Mouse (Mus musculus) hindbrain, embryonic 16.5 days (tissue): ENCODE data around the gene Klf2. TPM values are rescaled to one million over a fixed set of nuclear protein-coding genes. Genes with fewer than 3 reads are reported as not detected.

ENCODE experiments used
- ATAC-seq: fragments of 200-750 bp; cut with Nextera tagmentation; 2 replicates; pipeline ENCODE4 v1.8.0; 2017; ENCODE audit warnings: moderate TSS enrichment, moderate library complexity
- H3K27ac ChIP-seq: fragments of 300-500 bp; sonication (generic); 2 replicates; pipeline ENCODE4 v1.5.1; 2014; ENCODE audit warnings: low read depth, mild to moderate bottlenecking, control low read depth, low read length, moderate library complexity
- H3K27me3 ChIP-seq: fragments of 300-500 bp; sonication (generic); replicated peaks from 2 replicates; pipeline ENCODE4 v1.6.1; 2014; ENCODE audit warnings: low read length; ENCODE audit not compliant: control insufficient read depth, insufficient read depth
- H3K36me3 ChIP-seq: fragments of 300-500 bp; sonication (generic); 2 replicates; pipeline ENCODE4 v1.6.1; 2014; ENCODE audit warnings: mild to moderate bottlenecking, low read length, moderate library complexity, mixed read lengths; ENCODE audit not compliant: control insufficient read depth, insufficient read depth
- H3K4me1 ChIP-seq: fragments of 300-500 bp; sonication (generic); 2 replicates; pipeline ENCODE4 v1.6.1; 2014; ENCODE audit warnings: low read depth, low read length; ENCODE audit not compliant: control insufficient read depth, insufficient read depth
- H3K4me2 ChIP-seq: fragments of 300-500 bp; sonication (generic); 2 replicates; pipeline ENCODE4 v1.6.1; 2014; ENCODE audit warnings: mild to moderate bottlenecking, low read length, control low read depth, moderate library complexity
- H3K4me3 ChIP-seq: fragments of 300-500 bp; sonication (generic); 2 replicates; pipeline ENCODE4 v1.5.1; 2014; ENCODE audit warnings: mild to moderate bottlenecking, low read length, control low read depth, moderate library complexity
- H3K9ac ChIP-seq: fragments of 300-500 bp; sonication (generic); 2 replicates; pipeline ENCODE4 v1.6.1; 2014; ENCODE audit warnings: low read depth, mild to moderate bottlenecking, control low read depth, low read length, moderate library complexity
- H3K9me3 ChIP-seq: fragments of 300-500 bp; sonication (generic); 2 replicates; pipeline ENCODE4 v1.6.1; 2014; ENCODE audit warnings: mild to moderate bottlenecking, low read length, moderate library complexity; ENCODE audit not compliant: control insufficient read depth
- WGBS: fragments of 180-500 bp; shearing (Covaris S2); extraction: QIAGEN DNeasy Blood & Tissue Kit; methylation state at CpG from one replicate; pipeline ENCODE4 v1.1.7; 2014; 5-methylcytosine and 5-hydroxymethylcytosine counted together
- polyA plus RNA-seq: library from polyadenylated mRNA; unstranded; fragments of >200 nt; fragmentation: Nextera tagmentation; extraction: Ambion mirVana; gene quantifications from 2 replicates; pipeline ENCODE4 v1.2.1, GENCODE M21; 2015

The Klf2 gene
- polyA plus RNA-seq, 1 experiment from 2014 or later, result 5.1 TPM

- ATAC-seq, result no peak
- Histone ChIP-seq H3K27me3 (no peaks in the 10 kb centered on the region), H3K4me2 (no peak overlapping the region), H3K27ac (no peak overlapping the region), H3K4me1 (no peaks in the 10 kb centered on the region), H3K36me3 (peaks cover 35% of the 10 kb centered on the region), H3K9ac (no peak overlapping the region), H3K9me3 (no peaks in the 10 kb centered on the region), H3K4me3 (no peak overlapping the region)
Measured at GRCm38 (mm10) chr8:72337034-72337433, 18.2 kb downstream of the Klf2 start.

- Histone ChIP-seq H3K9ac (no peak overlapping the region), H3K27ac (no peak overlapping the region), H3K4me3 (no peak overlapping the region), H3K4me2 (no peak overlapping the region), H3K36me3 (peaks cover 41% of the 10 kb centered on the region), H3K4me1 (no peaks in the 10 kb centered on the region), H3K27me3 (no peaks in the 10 kb centered on the region), H3K9me3 (no peaks in the 10 kb centered on the region)
- WGBS, result 99% methylated on average over 5 of the region's 5 CpGs
- ATAC-seq, result no peak
Measured at GRCm38 (mm10) chr8:72342556-72343300, 23.9 kb downstream of the Klf2 start.

GRCm38 (mm10) chr8:72343725-72344124 lies 24.9 kb downstream of the Klf2 start:
- Histone ChIP-seq H3K4me2 (no peak overlapping the region), H3K27ac (no peak overlapping the region), H3K9ac (no peak overlapping the region), H3K4me3 (no peak overlapping the region), H3K27me3 (no peaks in the 10 kb centered on the region), H3K9me3 (no peaks in the 10 kb centered on the region), H3K36me3 (peaks cover 36% of the 10 kb centered on the region), H3K4me1 (no peaks in the 10 kb centered on the region)
- 87% methylated on average over 4 of the region's 4 CpGs for WGBS
- ATAC-seq, result no peak

- H3K4me2 ChIP-seq, result no peak overlapping the region
- peaks cover 15% of the 10 kb centered on the region for H3K36me3 ChIP-seq
- no peaks in the 10 kb centered on the region for H3K9me3 ChIP-seq
- H3K27ac ChIP-seq, result no peak overlapping the region
- H3K4me1 ChIP-seq, result no peaks in the 10 kb centered on the region
- no peak overlapping the region for H3K4me3 ChIP-seq
- H3K9ac ChIP-seq, result no peak overlapping the region
- no peak for ATAC-seq
- H3K27me3 ChIP-seq, result no peaks in the 10 kb centered on the region
- WGBS, result 84% methylated on average over 1 of the region's 1 CpGs
Measured at GRCm38 (mm10) chr8:72347553-72347952, 28.7 kb downstream of the Klf2 start.

DNA sequence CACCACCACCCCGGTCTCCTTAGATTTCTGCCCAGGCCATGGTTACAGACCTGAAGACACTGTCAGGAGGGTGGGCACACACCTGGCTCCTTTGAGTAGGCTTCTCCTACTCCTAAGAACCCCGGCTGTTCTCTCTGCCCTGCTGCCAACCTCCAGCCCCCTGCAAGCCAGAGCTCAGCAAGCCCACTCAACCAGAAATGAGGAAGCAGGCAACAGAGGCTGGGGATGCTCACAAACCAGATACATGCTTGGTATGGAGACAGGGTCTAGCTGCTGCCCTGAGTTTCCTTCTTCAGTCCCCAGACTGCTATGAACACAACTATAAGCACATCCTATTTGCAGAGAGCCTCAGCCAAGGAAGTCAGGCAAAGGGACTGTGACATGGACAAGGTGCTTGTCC lies 29.3 kb downstream of the Klf2 start:
- Histone ChIP-seq H3K4me1 (no peaks in the 10 kb centered on the region), H3K9me3 (no peaks in the 10 kb centered on the region), H3K4me3 (no peak overlapping the region), H3K9ac (no peak overlapping the region), H3K27ac (no peak overlapping the region), H3K36me3 (peaks cover 14% of the 10 kb centered on the region; the same call in 1 of the 2 replicates), H3K4me2 (no peak overlapping the region), H3K27me3 (no peaks in the 10 kb centered on the region)
- no peak for ATAC-seq
- WGBS, result 88% methylated on average over 2 of the region's 2 CpGs

DNA sequence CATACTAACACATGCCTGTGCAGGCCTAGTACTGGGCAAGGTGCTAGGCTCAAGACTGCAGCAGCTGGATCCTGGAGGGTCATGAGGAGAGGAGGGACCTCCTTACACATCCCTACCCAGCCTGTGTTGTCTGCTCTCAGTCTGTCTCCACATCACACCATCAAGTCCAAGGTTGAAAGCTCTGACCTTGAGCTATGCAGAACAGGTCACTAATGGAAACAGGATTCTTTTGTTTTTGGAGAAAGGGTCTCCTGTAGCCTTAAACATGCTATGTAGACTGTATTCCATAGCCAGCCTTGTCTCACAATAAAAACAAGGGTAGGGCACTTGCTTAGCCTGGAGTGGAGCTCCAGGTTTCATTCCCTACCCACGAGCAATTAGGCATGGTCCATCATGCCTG lies 30.1 kb downstream of the Klf2 start:
- Histone ChIP-seq H3K27ac (no peak overlapping the region), H3K9ac (no peak overlapping the region), H3K9me3 (no peaks in the 10 kb centered on the region), H3K4me2 (no peak overlapping the region), H3K4me3 (no peak overlapping the region), H3K36me3 (peaks cover 11% of the 10 kb centered on the region; the same call in 1 of the 2 replicates), H3K4me1 (no peaks in the 10 kb centered on the region), H3K27me3 (no peaks in the 10 kb centered on the region)
- ATAC-seq, result no peak
- WGBS, result 85% methylated on average over 1 of the region's 1 CpGs

DNA sequence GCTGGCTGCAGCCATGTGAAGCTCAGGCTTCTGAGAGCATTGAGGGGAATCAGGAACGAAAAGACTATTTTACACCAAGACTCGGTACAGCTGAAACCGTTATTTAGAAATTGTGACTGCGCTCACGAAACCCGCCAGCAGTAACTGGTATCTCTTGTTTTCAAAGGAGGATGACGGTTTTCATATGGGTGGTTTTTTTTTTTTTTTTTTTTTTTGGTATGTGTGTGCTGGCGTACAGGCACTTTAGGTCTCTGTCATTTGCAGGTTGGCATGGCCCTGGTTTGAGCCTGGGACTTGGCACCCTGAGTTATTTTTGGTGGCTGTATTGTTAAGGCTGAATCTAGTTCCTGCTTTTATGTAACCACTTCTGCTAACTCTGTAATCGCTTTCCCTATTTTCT lies 31.0 kb downstream of the Klf2 start:
- no peak overlapping the region for H3K4me2 ChIP-seq
- H3K27me3 ChIP-seq, result no peaks in the 10 kb centered on the region
- H3K9me3 ChIP-seq, result no peaks in the 10 kb centered on the region
- no peaks in the 10 kb centered on the region for H3K4me1 ChIP-seq
- WGBS, result 95% methylated on average over 9 of the region's 9 CpGs
- no peak overlapping the region for H3K27ac ChIP-seq
- ATAC-seq, result no peak
- no peak overlapping the region for H3K4me3 ChIP-seq
- no peak overlapping the region for H3K9ac ChIP-seq
- peaks cover 13% of the 10 kb centered on the region; the same call in 1 of the 2 replicates for H3K36me3 ChIP-seq

GRCm38 (mm10) chr8:72350727-72351126 lies 31.9 kb downstream of the Klf2 start:
- ATAC-seq, result no peak
- WGBS, result 95% methylated on average over 8 of the region's 8 CpGs

DNA sequence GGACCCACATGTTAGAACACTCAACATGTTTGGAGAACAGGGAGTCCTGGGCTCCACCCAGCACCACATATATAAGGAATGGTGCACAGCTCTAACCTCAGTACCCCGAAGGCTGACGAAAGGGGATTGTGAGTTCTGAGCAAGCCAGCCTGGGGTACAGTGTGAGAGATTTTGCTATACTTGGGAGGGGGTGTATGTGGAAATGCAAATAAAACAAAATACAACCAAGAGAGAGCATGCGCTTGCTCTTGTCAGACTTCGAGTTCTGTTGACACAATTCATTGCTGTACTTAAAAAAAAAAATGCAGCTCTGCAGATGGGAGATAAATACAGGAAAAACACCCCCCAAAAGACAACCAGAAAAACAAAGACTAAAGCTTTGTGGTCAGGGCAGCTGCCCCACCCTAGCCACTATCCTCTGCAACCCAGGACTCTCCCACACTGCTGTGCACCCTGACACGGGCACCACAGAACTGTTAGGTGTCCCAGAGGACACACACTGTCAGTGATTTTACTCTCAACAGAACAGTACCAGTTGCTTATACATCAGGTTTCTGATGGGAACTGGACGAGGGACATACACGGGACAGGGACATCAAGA lies 32.7 kb downstream of the Klf2 start:
- H3K27me3 ChIP-seq, result no peaks in the 10 kb centered on the region
- H3K9ac ChIP-seq, result no peak overlapping the region
- H3K27ac ChIP-seq, result no peak overlapping the region
- no peak for ATAC-seq
- H3K9me3 ChIP-seq, result no peaks in the 10 kb centered on the region
- H3K36me3 ChIP-seq, result peaks cover 16% of the 10 kb centered on the region; the same call in 1 of the 2 replicates
- H3K4me3 ChIP-seq, result no peak overlapping the region
- H3K4me1 ChIP-seq, result no peaks in the 10 kb centered on the region
- WGBS, result 92% methylated on average over 7 of the region's 7 CpGs
- H3K4me2 ChIP-seq, result no peak overlapping the region

More at GRCm38 (mm10) chr8:72350727-72351126, 31.9 kb downstream of the Klf2 start:
- Histone ChIP-seq H3K9ac (no peak overlapping the region), H3K4me2 (no peak overlapping the region), H3K9me3 (no peaks in the 10 kb centered on the region), H3K27ac (no peak overlapping the region), H3K4me1 (no peaks in the 10 kb centered on the region), H3K4me3 (no peak overlapping the region), H3K27me3 (no peaks in the 10 kb centered on the region), H3K36me3 (0 out of 2 replicates have a peak, but pooled peaks cover 11% of the 10 kb centered on the region)
